Mouse (Mus musculus) stomach, postnatal 0 days (tissue): ENCODE data around the gene Tmem107. TPM values are rescaled to one million over a fixed set of nuclear protein-coding genes. Genes with fewer than 3 reads are reported as not detected.
A peak's percentile ranks its signal among the peaks of the same experiment; 100 is the strongest.

Experiments
- ATAC-seq: fragments of 200-750 bp; cut with Nextera tagmentation; 2 replicates; pipeline ENCODE4 v1.8.0; 2017; ENCODE audit not compliant: low FRiP score, low TSS enrichment
- DNase-seq: peaks from one replicate; pipeline ENCODE4 v3.0.0-alpha.2; 2016; ENCODE audit warnings: low spot score
- H3K27ac ChIP-seq: fragments of 300-500 bp; sonication (generic); replicated peaks from 2 replicates; pipeline ENCODE4 v1.5.1; 2014; ENCODE audit warnings: mild to moderate bottlenecking, control low read depth
- H3K27me3 ChIP-seq: fragments of 300-500 bp; sonication (generic); 2 replicates; pipeline ENCODE4 v1.6.1; 2014; ENCODE audit warnings: low read length; ENCODE audit not compliant: control insufficient read depth, insufficient read depth
- H3K36me3 ChIP-seq: fragments of 300-500 bp; sonication (generic); 2 replicates; pipeline ENCODE4 v1.6.1; 2014; ENCODE audit warnings: low read length, mixed read lengths; ENCODE audit not compliant: control insufficient read depth, insufficient read depth
- H3K4me1 ChIP-seq: fragments of 300-500 bp; sonication (generic); replicated peaks from 2 replicates; pipeline ENCODE4 v1.6.1; 2014; ENCODE audit warnings: antibody characterized with exemption; ENCODE audit not compliant: control insufficient read depth, insufficient read depth
- H3K4me2 ChIP-seq: fragments of 300-500 bp; sonication (generic); replicated peaks from 2 replicates; pipeline ENCODE4 v1.6.1; 2014; ENCODE audit warnings: low read depth, mild to moderate bottlenecking, control low read depth, moderate library complexity
- H3K4me3 ChIP-seq: fragments of 300-500 bp; sonication (generic); 2 replicates; pipeline ENCODE4 v1.5.1; 2014; ENCODE audit warnings: low read depth, low read length, control low read depth
- H3K9ac ChIP-seq: fragments of 300-500 bp; sonication (generic); 2 replicates; pipeline ENCODE4 v1.6.1; 2014; ENCODE audit warnings: mild to moderate bottlenecking, low read length, control low read depth, mixed read lengths
- H3K9me3 ChIP-seq: fragments of 300-500 bp; sonication (generic); 2 replicates; pipeline ENCODE4 v1.6.1; 2016; ENCODE audit warnings: low read length; ENCODE audit not compliant: control insufficient read depth
- CTCF ChIP-seq: IDR thresholded peaks from 2 replicates; pipeline ENCODE4 v1.5.1; 2016; ENCODE audit warnings: antibody characterized with exemption, low read depth, mild to moderate bottlenecking, moderate library complexity
- EP300 ChIP-seq: optimal IDR thresholded peaks from 2 replicates; pipeline ENCODE3; 2016; ENCODE audit warnings: antibody characterized with exemption
- WGBS: fragments of 180-500 bp; shearing (Covaris S2); extraction: QIAGEN DNeasy Blood & Tissue Kit; methylation state at CpG from one replicate; pipeline ENCODE4 v1.1.7; 2014; 5-methylcytosine and 5-hydroxymethylcytosine counted together
- polyA plus RNA-seq: library from polyadenylated mRNA; unstranded; fragments of >200 nt; fragmentation: Nextera tagmentation; extraction: Ambion mirVana; gene quantifications from 2 replicates; pipeline ENCODE4 v1.2.1, GENCODE M21; 2015

Gene Tmem107
- polyA plus RNA-seq, 1 experiment from 2014 or later = 30.8 TPM

DNA sequence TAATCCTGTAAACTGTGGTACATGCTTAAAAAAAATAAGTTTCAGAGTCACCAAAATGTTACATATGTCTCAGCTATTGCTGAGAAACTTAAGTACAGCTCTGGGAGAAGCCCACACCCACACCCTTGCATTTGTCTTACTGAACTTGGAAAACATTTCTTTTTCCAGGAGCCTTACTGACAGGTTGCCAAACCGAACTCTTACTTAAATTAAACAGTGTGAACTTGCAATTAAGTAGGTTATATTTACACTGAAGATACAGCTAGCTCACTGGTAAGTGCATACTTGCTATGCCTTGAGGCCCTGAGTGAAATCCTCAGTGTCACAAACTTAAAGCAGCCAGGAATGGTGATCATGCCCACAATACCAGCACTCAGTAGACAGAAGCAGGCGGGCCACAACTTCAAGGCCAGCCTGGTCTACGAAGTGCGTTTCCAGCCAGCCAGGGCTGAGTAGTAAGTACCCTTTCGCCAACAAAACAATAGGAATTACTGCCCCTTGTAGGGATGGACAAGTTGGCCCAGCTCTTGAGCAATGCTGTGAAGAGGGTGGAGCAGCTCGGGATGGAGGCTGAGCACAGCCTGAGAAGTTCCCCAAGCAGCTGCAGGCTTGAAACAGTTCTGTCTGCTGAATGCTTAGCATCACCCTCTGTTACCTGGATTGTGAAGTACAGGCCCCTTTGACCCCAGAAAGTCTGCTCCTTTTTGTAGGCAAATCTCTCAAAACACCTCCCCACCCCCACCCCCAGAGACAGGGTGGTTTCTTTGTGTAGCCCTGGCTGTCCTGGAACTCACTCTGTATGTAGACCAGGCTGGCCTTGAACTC lies 3.6 kb downstream of the Tmem107 start:
- H3K9ac ChIP-seq = no peak overlapping the region
- H3K36me3 ChIP-seq = no peaks in the 10 kb centered on the region
- peak overlapping the region; percentile 97 for H3K27ac ChIP-seq
- H3K27me3 ChIP-seq = no peaks in the 10 kb centered on the region
- H3K4me2 ChIP-seq = no peak overlapping the region
- WGBS = 33% methylated on average over 6 of the region's 6 CpGs
- TF ChIP-seq CTCF = no peak
- TF ChIP-seq EP300 = no peak
- DNase-seq (no peak), ATAC-seq (no peak)
- H3K4me3 ChIP-seq = no peak overlapping the region
- H3K4me1 ChIP-seq = no peaks in the 10 kb centered on the region
- H3K9me3 ChIP-seq = no peaks in the 10 kb centered on the region

DNA sequence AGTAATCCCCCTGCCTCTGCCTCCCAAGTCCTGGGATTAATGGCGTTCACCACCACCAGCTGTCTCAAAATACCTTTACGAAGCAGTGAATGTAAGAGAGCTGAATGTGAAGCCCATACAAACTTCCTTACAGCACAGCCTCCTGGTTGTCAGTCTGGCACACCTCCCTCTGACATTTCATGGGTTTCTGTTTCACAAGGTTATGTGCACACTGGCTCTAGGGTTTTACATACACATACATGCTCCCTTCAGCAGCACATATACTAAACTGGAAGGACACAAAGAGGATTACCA lies 4.1 kb downstream of the Tmem107 start:
- no peaks in the 10 kb centered on the region for H3K9me3 ChIP-seq
- ATAC-seq = no peak
- peak overlapping the region; percentile 97 for H3K27ac ChIP-seq
- H3K4me3 ChIP-seq = no peak overlapping the region
- no peak for TF ChIP-seq EP300
- TF ChIP-seq CTCF = no peak
- no peaks in the 10 kb centered on the region for H3K36me3 ChIP-seq
- H3K27me3 ChIP-seq = no peaks in the 10 kb centered on the region
- no peaks in the 10 kb centered on the region for H3K4me1 ChIP-seq
- 43% methylated on average over 2 of the region's 2 CpGs for WGBS
- no peak overlapping the region for H3K9ac ChIP-seq
- DNase-seq = no peak
- H3K4me2 ChIP-seq = no peak overlapping the region

DNA sequence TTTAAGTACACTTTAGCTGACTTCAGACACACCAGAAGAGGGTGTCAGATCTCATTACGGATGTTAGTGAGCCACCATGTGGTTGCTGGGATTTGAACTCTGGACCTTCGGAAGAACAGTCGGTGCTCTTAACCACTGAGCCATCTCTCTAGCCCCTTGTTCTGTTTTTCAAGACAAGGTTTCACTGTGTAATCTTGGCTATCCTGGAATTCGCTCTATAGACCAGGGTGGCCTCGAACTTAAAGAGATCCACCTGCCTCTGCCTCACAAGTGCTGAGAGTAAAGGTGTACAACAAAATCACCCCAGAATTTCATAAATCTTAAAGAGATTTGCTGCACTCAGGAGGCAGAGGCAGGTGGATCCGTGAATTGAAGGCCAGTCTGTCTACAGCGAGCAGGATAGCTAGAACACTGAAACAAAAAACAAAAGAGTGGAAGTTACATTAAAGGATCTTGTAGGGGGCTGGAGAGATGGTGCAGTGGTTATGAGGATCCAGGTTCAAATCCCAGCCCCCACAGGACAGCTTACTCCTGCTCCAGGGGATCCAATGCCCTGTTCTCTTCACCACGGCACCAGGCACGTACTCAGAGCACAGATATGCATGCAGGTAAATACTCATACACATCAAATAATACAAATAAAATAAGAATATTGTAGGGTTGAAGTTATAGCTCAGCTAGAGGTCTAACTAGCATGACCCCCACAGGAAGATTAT lies 5.3 kb downstream of the Tmem107 start:
- Histone ChIP-seq H3K4me3 (no peak overlapping the region), H3K27me3 (no peaks in the 10 kb centered on the region), H3K4me2 (no peak overlapping the region), H3K9me3 (no peaks in the 10 kb centered on the region), H3K4me1 (no peaks in the 10 kb centered on the region), H3K36me3 (no peaks in the 10 kb centered on the region), H3K9ac (no peak overlapping the region), H3K27ac (no peak overlapping the region)
- TF ChIP-seq CTCF (no peak), EP300 (no peak)
- DNase-seq (no peak), ATAC-seq (no peak)
- 58% methylated on average over 8 of the region's 9 CpGs for WGBS

DNA sequence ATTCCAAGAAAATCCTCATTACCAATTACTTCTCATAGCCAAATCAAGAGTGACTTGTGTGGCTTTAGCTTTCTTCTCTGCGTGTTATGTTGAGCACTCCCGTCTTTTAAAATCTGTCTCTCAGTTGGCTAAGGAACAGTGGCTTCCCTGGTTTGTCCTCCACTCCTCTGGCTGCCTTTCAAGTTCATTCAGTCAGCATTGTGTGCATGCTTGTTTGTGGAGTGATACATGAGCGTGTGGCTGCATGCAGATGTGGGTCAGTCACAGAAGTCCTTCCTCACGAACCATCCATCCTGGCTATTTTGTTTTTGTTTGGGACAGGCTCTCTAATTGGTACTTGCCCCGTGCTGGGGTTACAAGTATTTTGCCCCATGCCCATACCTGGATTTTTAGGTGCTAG lies 6.0 kb downstream of the Tmem107 start:
- H3K9me3 ChIP-seq = no peaks in the 10 kb centered on the region
- DNase-seq (no peak), ATAC-seq (no peak)
- no peak overlapping the region for H3K4me2 ChIP-seq
- no peaks in the 10 kb centered on the region for H3K36me3 ChIP-seq
- WGBS = 48% methylated on average over 5 of the region's 5 CpGs
- TF ChIP-seq CTCF = no peak
- TF ChIP-seq EP300 = no peak
- H3K4me3 ChIP-seq = no peak overlapping the region
- no peaks in the 10 kb centered on the region for H3K4me1 ChIP-seq
- H3K27ac ChIP-seq = no peak overlapping the region
- H3K9ac ChIP-seq = no peak overlapping the region
- no peaks in the 10 kb centered on the region for H3K27me3 ChIP-seq

DNA sequence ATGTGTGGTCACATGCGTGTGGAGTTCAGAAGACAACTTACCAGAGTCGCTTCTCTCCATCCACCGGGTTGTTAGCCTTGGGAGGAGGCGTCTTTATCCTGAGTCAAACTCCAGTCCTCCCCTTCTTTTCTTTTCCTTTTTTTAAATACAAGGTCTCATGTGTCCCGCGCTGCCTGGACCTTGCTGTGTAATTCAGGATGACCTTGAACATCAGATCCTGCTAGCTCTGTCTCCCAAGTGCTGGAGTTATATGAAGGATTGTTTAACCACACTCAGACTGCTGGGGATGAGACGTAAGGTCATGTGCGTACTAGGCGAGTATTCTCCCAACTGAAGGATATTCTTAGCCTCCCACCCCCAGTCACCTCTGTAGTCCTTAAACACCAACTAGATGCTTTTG lies 6.7 kb downstream of the Tmem107 start:
- no peaks in the 10 kb centered on the region for H3K27me3 ChIP-seq
- H3K4me2 ChIP-seq = no peak overlapping the region
- no peak for ATAC-seq
- no peaks in the 10 kb centered on the region for H3K4me1 ChIP-seq
- no peaks in the 10 kb centered on the region for H3K36me3 ChIP-seq
- TF ChIP-seq EP300 (no peak), CTCF (no peak)
- no peaks in the 10 kb centered on the region for H3K9me3 ChIP-seq
- H3K9ac ChIP-seq = no peak overlapping the region
- no peak for DNase-seq
- H3K27ac ChIP-seq = no peak overlapping the region
- no peak overlapping the region for H3K4me3 ChIP-seq
- 79% methylated on average over 9 of the region's 9 CpGs for WGBS

DNA sequence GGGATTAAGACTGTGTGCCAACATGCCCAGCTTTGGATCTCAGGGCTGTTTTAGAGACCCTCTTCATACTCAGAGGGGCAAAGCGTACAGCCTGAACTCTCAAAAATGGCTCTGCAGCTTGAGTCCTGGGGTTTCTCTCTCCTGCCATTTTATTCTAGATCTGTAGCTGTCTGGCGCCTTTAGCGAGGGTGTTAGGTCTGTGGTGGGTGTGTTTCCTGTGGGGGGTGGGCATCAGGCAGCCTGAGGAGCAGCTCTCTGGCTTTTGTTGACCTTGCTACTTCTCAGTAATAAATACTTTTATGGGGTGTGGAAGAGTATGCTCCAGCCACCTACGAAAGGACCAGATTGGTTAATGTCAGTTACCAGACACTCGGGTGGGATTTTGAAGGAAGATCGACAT lies 7.4 kb downstream of the Tmem107 start:
- H3K9ac ChIP-seq = no peak overlapping the region
- TF ChIP-seq EP300 (no peak), CTCF (no peak)
- H3K4me2 ChIP-seq = no peak overlapping the region
- H3K4me3 ChIP-seq = no peak overlapping the region
- ATAC-seq (no peak), DNase-seq (no peak)
- H3K27ac ChIP-seq = no peak overlapping the region
- no peaks in the 10 kb centered on the region for H3K9me3 ChIP-seq
- H3K36me3 ChIP-seq = no peaks in the 10 kb centered on the region
- no peaks in the 10 kb centered on the region for H3K4me1 ChIP-seq
- WGBS = 73% methylated on average over 6 of the region's 6 CpGs
- H3K27me3 ChIP-seq = no peaks in the 10 kb centered on the region
